Mouse (Mus musculus): ENCODE results near the gene Esr2.
"Not testable (repeated sequence)": the region's sequence is repeated elsewhere in the genome, so short reads cannot be mapped to it uniquely, and the experiment has no call there.

Esr2 gene

DNA sequence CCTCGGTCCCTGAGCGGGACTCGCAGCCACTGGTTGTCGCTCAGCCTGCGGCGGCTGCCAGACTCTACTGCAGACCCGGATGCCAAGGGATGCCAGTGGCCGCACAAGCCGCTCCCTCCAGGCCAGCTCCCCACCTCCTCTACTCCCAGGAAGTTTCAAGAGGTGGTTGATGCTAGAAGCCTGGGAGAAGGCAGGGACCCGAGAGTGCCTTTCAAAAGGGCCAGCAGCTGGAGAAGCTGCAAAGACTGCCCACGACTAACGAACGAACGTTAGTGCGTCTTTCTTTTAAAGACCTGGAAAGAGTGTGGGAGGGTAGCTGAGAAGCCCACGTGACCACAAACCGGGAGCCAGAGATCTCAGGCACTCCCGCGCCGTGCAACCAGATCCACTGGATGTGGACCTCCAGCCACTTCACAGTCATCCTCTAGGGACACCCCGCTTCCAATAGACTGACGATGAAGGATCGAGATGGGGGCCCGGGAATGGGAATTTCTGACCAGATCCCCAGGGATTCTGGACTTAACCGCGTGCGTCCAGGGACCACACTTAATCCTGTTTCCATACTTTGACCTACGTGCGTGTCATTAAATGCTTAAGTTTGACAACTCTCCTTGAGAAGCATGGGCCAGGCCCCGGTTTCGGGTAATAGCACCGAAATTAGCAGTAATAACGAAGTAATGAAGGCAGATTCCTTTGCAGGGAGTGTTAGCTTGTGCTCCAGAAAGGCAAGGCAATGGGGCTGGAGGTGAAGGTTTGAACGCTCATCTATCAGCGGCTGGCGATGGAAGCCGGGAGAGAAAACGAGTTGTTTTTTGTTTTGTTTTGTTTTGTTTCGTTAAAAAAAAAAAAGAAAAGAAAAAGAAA lies at the start of gene Esr2:
Gene Esr2, minus strand, starts transcription at position 260 of the 864 bp plus-strand sequence.
- DNase-seq (ENCODE audit: low spot score) = no peak

- not testable (repeated sequence) for DNase-seq (ENCODE audit: low spot score)
These were observed 45.0 kb upstream of the Esr2 start for GRCm38 (mm10) chr12:76222104-76222503.

- no peak for DNase-seq (ENCODE audit: low spot score)
These were observed 39.7 kb upstream of the Esr2 start for GRCm38 (mm10) chr12:76216716-76217115.

GRCm38 (mm10) chr12:76215121-76215520 lies 38.1 kb upstream of the Esr2 start:
- no peak for DNase-seq (ENCODE audit: low spot score)

- no peak for DNase-seq (ENCODE audit: low spot score)
These were observed 32.4 kb upstream of the Esr2 start for GRCm38 (mm10) chr12:76209429-76209974.

DNA sequence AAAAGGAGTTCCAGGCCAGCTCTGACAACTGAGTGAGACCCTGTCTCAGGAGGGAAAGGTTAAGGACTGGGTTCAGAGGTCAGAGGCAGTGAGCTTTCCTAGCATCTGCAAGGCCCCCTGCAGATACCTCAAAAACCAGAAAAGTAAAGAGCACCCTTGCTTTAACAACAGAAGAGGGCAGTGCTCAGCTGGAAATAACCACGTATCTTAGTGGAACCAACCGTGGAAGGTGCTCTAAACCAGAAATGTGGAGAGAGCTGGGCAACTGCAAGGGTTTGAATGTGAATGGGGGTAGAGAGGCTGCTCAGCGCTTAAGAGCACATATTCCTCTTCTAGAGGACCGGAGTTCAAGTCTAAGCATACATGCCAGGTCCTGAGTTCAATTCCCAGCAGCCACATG lies 23.3 kb upstream of the Esr2 start:
- DNase-seq (ENCODE audit: low spot score) = no peak

- no peak for DNase-seq (ENCODE audit: low spot score)
These were observed 20.0 kb upstream of the Esr2 start for GRCm38 (mm10) chr12:76197071-76197470.

GRCm38 (mm10) chr12:76196709-76197054 lies 19.6 kb upstream of the Esr2 start:
- DNase-seq (ENCODE audit: low spot score) = peak; percentile 74

GRCm38 (mm10) chr12:76195912-76196708 lies 19.1 kb upstream of the Esr2 start:
- DNase-seq (ENCODE audit: low spot score) = peak; percentile 76

DNA sequence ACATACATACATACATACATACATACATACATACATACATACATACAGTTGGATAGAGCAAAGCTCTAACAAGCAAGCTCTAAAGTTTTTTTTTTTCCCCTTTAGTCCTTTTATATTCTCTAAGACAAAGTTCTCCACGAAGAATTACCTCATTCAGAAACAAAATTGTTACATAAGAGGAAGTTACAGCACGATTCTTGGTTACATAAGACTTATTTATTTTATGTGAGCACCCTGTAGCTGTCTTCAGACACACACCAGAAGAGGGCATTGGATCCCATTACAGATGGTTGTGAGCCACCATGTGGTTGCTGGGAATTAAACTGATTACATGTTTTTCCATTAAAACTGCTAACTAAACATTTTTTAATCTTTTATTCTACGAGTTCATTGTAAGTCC lies 17.5 kb upstream of the Esr2 start:
- DNase-seq (ENCODE audit: low spot score) = no peak

DNA sequence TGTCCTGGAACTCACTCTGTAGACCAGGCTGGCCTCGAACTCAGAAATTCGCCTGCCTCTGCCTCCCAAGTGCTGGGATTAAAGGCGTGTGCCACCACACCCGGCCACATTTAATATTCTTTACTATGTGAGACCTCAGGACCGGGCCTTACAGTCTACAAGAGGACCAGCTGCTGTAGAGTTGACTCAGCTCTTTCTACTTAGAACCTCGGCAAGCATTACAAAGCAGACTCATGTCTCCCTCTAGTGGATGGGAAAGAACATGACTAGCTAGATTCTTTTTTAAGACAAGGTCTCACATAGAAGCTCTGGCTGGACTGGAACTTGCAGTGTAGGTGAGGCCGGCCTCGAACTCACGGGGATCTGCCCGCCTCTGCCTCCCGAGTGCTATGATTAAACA lies 13.9 kb upstream of the Esr2 start:
- DNase-seq (ENCODE audit: low spot score) = peak; percentile 49

DNA sequence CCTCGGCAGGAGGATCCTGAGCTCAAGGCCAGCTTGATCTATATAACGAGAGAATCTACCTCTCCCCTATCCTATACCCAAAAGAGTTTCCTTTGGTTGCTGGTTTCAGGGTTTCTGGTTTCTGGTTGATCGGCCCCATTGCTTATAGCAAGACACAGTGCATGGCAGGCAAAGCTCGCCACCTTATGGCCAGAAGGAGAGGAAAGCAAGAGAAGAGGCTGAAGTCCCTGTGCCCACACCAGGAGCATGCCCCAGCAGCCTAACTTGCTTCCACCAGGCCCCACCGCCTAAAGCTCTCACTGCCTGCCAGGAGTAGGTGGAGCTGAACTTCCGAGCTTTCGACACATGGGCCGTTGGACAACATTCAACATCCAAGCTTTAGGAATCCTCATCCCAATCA lies 10.8 kb upstream of the Esr2 start:
- DNase-seq (ENCODE audit: low spot score) = no peak

DNA sequence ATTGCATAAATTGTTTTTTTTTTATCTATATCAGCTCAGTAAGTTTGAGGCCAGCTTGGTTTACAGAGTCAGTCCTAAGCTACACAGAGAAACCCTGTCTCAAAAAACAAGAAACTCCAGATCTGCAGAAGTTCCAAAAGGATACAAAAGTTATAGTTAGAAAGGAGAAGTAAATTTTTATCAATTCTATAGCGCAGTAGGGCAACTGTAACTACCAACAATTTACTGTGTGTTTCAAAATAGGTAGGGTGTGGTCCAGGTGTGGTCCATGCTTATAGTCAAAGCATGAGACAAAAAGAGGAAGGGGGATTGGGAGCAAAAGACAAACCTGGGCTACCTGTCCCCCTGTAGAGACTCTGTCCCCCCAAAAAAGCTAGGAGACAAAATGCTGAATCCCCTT lies 9.4 kb upstream of the Esr2 start:
- DNase-seq (ENCODE audit: low spot score) = no peak

GRCm38 (mm10) chr12:76185167-76185816 lies 8.2 kb upstream of the Esr2 start:
- DNase-seq (ENCODE audit: low spot score) = no peak

GRCm38 (mm10) chr12:76184271-76184670 lies 7.2 kb upstream of the Esr2 start:
- no peak for DNase-seq (ENCODE audit: low spot score)

- DNase-seq (ENCODE audit: low spot score) = no peak
These were observed 5.8 kb upstream of the Esr2 start for GRCm38 (mm10) chr12:76182831-76183230.

GRCm38 (mm10) chr12:76181471-76181870 lies 4.4 kb upstream of the Esr2 start:
- DNase-seq (ENCODE audit: low spot score) = no peak

DNA sequence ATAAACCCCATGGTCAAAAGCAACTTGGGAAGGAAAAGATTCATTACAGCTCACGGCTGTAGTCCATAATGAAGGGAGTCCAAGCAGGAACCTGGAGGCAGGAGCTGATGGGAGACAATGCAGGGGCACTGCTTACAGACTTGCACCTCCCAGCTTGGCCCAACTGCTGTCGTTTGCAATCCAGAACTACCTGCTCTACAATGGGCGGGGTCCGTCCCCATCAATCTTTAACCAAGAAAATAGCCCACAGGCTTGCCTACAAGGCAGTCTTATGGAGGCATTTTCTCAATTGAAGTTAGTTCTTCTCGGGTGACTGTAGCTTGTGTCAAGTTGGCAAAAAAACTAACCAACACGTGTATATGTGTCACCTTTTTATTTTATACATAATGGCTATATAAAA lies 3.4 kb upstream of the Esr2 start:
- no peak for DNase-seq (ENCODE audit: low spot score)

DNA sequence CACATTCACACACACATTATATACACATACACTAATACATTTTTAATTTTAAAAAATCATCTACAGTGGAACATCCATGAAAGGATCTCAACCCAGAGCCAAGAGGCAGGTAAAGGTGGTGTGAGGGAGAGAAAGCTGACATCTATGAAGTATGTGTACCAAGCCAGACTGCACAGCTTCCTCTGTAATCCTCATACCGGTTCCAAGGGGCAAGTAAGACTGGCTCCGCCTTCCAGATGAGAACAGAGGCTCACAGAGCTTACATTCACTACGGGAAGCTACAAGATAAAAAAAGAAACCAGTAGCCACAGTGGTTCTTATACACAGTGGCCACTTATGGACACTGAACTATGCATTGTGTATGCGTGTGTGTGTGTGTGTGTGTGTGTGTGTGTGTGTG lies 2.5 kb upstream of the Esr2 start:
- DNase-seq (ENCODE audit: low spot score) = no peak

- DNase-seq (ENCODE audit: low spot score) = no peak
These were observed 2.0 kb upstream of the Esr2 start for GRCm38 (mm10) chr12:76179051-76179450.

DNA sequence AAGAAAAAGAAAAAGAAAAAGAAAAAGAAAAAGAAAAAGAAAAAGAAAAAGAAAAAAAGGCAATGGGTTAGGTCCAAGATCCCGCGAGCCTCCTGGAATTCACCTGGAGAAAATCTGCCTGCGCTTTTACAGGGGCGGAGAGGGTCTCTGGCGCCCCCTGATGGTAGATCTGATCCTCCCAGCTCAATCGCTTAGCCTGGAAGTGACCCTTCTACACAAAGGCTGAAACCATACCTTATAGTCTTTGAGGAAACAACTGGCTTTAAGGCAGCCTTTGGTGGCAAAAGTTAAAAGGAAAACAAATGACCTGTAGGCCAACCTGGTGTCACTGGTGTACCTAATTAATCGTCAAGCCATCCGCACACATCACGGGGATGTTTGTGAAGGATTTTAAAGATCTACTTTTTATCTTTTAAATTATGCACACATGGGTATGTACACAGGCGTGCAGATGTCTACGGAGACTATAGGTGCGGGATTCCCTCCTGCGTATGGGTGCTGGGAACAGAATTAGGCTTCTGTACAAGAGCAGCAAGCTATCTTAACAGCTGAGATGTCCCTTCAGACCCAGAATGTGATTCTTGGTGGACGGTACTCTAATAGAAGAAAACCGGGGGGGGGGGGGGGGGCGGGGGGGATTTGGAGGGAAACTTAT lies 932 bp upstream of the Esr2 start:
- DNase-seq (ENCODE audit: low spot score) = peak; percentile 26

- DNase-seq (ENCODE audit: low spot score) = no peak
These were observed 11.4 kb downstream of the Esr2 start for GRCm38 (mm10) chr12:76165641-76166040.
